15 mouse cellular contexts compared by ENCODE assay signal in the genomic region with DNA sequence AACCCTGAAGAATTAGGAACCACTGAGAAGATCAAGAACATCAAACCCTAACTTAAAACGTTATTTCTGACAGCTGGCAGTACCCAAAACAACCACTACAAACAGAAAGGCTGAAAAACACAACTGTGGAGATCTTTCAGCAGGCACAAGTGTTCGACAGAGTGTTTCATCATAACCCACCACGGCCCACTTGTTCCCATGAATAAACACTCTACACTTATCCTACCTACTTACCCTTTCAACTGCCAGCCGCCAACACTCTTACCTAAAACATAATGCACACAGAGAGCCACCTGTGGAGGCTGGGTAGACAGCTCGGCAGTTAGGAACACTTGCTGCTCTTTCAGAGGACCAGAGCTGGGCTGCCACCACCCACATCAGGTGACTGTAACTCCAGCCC. TPM values are rescaled to one million over a fixed set of nuclear protein-coding genes. Genes with fewer than 3 reads are reported as not detected.
DNase-seq lines count a peak whose midpoint lies in the region; ATAC-seq and TF ChIP-seq lines count a peak whose summit lies in the region.
"Had no signal": no experiment of that assay in that cellular context is flagged by ENCODE, and none has a peak within 500 bp of the region (broad histone marks: within the 10 kb centered on the region; RNA-seq: fewer than 3 reads in every experiment).

No protein-coding gene starts in this region.

- no peak overlapping the region for H3K4me3 ChIP-seq in hindbrain, postnatal 0 days (ENCODE audit: low read length)
- no peak overlapping the region for H3K4me3 ChIP-seq in hindbrain, embryonic 11.5 days (ENCODE audit: low read depth, low read length)
- H3K4me3 ChIP-seq in forebrain, embryonic 11.5 days (ENCODE audit: low read depth, low read length): no peak overlapping the region
- H3K4me3 ChIP-seq: heart, embryonic 13.5 days; limb, embryonic 15.5 days had no signal

- H3K9me3 ChIP-seq in hindbrain, postnatal 0 days (ENCODE audit: low read length): no peaks in the 10 kb centered on the region
- H3K9me3 ChIP-seq in hindbrain, embryonic 11.5 days (ENCODE audit: control insufficient read depth, low read length): no peaks in the 10 kb centered on the region
- no peaks in the 10 kb centered on the region for H3K9me3 ChIP-seq in forebrain, embryonic 11.5 days (ENCODE audit: control insufficient read depth, low read length)
- H3K9me3 ChIP-seq: heart, embryonic 13.5 days; limb, embryonic 15.5 days had no signal

- peaks cover 27% of the 10 kb centered on the region for H3K36me3 ChIP-seq in hindbrain, postnatal 0 days (ENCODE audit: insufficient read depth, low read length)
- peaks cover 6% of the 10 kb centered on the region; the same call in 1 of the 2 replicates for H3K36me3 ChIP-seq in hindbrain, embryonic 11.5 days (ENCODE audit: control insufficient read depth, insufficient read depth, low read length)
- H3K36me3 ChIP-seq in forebrain, embryonic 11.5 days (ENCODE audit: control insufficient read depth, insufficient read depth, low read length): peaks cover 6% of the 10 kb centered on the region; the same call in 1 of the 2 replicates

- no peak overlapping the region for H3K9ac ChIP-seq in hindbrain, postnatal 0 days (replicated peaks; ENCODE audit: low read length)
- H3K9ac ChIP-seq in hindbrain, embryonic 11.5 days (ENCODE audit: low read depth, low read length): no peak overlapping the region
- no peak overlapping the region for H3K9ac ChIP-seq in forebrain, embryonic 11.5 days (ENCODE audit: low read length)
- H3K9ac ChIP-seq: forebrain, postnatal 0 days; heart, embryonic 13.5 days; hindbrain, embryonic 14.5 days; limb, embryonic 15.5 days had no signal

- TF ChIP-seq CTCF in hindbrain, postnatal 0 days (IDR thresholded peaks at IDR 0.05; ENCODE audit: low read depth): 0 out of 2 replicates have a peak, but pooled peaks have one; percentile 20

- no peak for DNase-seq in hindbrain, postnatal 0 days (ENCODE audit: low spot score)
- no peak for DNase-seq in hindbrain, embryonic 11.5 days (ENCODE audit: low spot score)
- peak; percentile 37 for DNase-seq in induced T-regulatory cell, adult 2 months (ENCODE audit: low read depth)
- peak; percentile 87 for DNase-seq in lung, postnatal 36 days
- peak; percentile 54 for DNase-seq in thymus, postnatal 14 days
- no peak for DNase-seq in forebrain, embryonic 11.5 days (ENCODE audit: low spot score)
- DNase-seq in Muller cell, postnatal 12 days (ENCODE audit: inconsistent ontology term): no peak
- DNase-seq: cerebellum, adult 11 months; forebrain, postnatal 0 days; gastrocnemius, postnatal 14 days; kidney, adult 2 months; right cerebral cortex, postnatal 25 days had no signal

- WGBS in hindbrain, postnatal 0 days: 87% methylated on average over 5 of the region's 5 CpGs
- whole genome bisulfite sequencing in hindbrain, embryonic 11.5 days: 89% methylated on average over 5 of the region's 5 CpGs
- 82% methylated on average over 5 of the region's 5 CpGs for WGBS in forebrain, embryonic 11.5 days

- no peak for ATAC-seq in hindbrain, postnatal 0 days
- no peak for ATAC-seq in hindbrain, embryonic 11.5 days (ENCODE audit: low FRiP score)
- ATAC-seq in forebrain, embryonic 11.5 days (replicated peaks; ENCODE audit: low FRiP score): no peak
- ATAC-seq: forebrain, postnatal 0 days had no signal

- 0 out of 2 replicates have a peak, but pooled peaks cover 6% of the 10 kb centered on the region for H3K4me1 ChIP-seq in hindbrain, postnatal 0 days (ENCODE audit: insufficient read depth, low read length)
- no peaks in the 10 kb centered on the region for H3K4me1 ChIP-seq in hindbrain, embryonic 11.5 days (replicated peaks; ENCODE audit: control insufficient read depth, insufficient read depth, low read length)
- H3K4me1 ChIP-seq in forebrain, embryonic 11.5 days (replicated peaks; ENCODE audit: control insufficient read depth, insufficient read depth, low read length): no peaks in the 10 kb centered on the region

- no peaks in the 10 kb centered on the region for H3K27me3 ChIP-seq in hindbrain, postnatal 0 days (ENCODE audit: insufficient read depth, low read length)
- no peaks in the 10 kb centered on the region for H3K27me3 ChIP-seq in hindbrain, embryonic 11.5 days (ENCODE audit: control insufficient read depth, insufficient read depth, low read length)
- no peaks in the 10 kb centered on the region for H3K27me3 ChIP-seq in forebrain, embryonic 11.5 days (ENCODE audit: control insufficient read depth, insufficient read depth, low read length)
- H3K27me3 ChIP-seq: heart, embryonic 13.5 days; limb, embryonic 15.5 days had no signal

- no peak overlapping the region for H3K4me2 ChIP-seq in hindbrain, postnatal 0 days (ENCODE audit: low read depth, low read length)
- no peak overlapping the region for H3K4me2 ChIP-seq in hindbrain, embryonic 11.5 days (replicated peaks; ENCODE audit: low read depth, low read length)
- H3K4me2 ChIP-seq in forebrain, embryonic 11.5 days (ENCODE audit: low read depth, low read length, severe bottlenecking): no peak overlapping the region
- H3K4me2 ChIP-seq: heart, embryonic 13.5 days; hindbrain, embryonic 14.5 days; limb, embryonic 15.5 days had no signal

- no peak overlapping the region for H3K27ac ChIP-seq in hindbrain, postnatal 0 days
- H3K27ac ChIP-seq in hindbrain, embryonic 11.5 days (ENCODE audit: low read depth, low read length): no peak overlapping the region
- H3K27ac ChIP-seq in forebrain, embryonic 11.5 days (ENCODE audit: low read depth, low read length): no peak overlapping the region
- H3K27ac ChIP-seq: heart, embryonic 13.5 days; hindbrain, embryonic 14.5 days; limb, embryonic 15.5 days had no signal

RNA-seq across cellular contexts. Expression of a gene that starts 26.5 kb away (rescaled TPM):
- 23.5 and 29.4 TPM in 2 replicates for total RNA-seq in hindbrain, postnatal 0 days (2014; rRNA removed)
- 15.7 and 16.6 TPM in 2 replicates for polyA plus RNA-seq in hindbrain, postnatal 0 days (2015; fragmentation: Nextera tagmentation; extraction: Ambion mirVana)
- polyA plus RNA-seq in hindbrain, embryonic 11.5 days (2014; fragmentation: Nextera tagmentation; extraction: Ambion mirVana): 27.1 and 29.1 TPM in 2 replicates
- 28.0 and 29.1 TPM in 2 replicates for polyA plus RNA-seq in forebrain, embryonic 11.5 days (2014; fragmentation: Nextera tagmentation; extraction: Ambion mirVana)

Comparison
In these comparisons a context has a peak if more than half of its experiments do, and no peak if none do; other contexts are left out.
1. DNase-seq: peak in induced T-regulatory cell, adult 2 months (single experiment), lung, postnatal 36 days (single experiment) and thymus, postnatal 14 days (single experiment); none in hindbrain, postnatal 0 days (single experiment), hindbrain, embryonic 11.5 days (single experiment), forebrain, embryonic 11.5 days (single experiment) and Muller cell, postnatal 12 days (single experiment).